Mouse (Mus musculus) kidney, postnatal 36 days (tissue): ENCODE results near the gene Rps15.

Source experiments
- DNase-seq, 2 experiments: peaks; one replicate each; pipeline ENCODE4 v3.0.0; 2021 to 2022; ENCODE audit warnings: mixed read lengths in 2 of 2

Gene Rps15

DNA sequence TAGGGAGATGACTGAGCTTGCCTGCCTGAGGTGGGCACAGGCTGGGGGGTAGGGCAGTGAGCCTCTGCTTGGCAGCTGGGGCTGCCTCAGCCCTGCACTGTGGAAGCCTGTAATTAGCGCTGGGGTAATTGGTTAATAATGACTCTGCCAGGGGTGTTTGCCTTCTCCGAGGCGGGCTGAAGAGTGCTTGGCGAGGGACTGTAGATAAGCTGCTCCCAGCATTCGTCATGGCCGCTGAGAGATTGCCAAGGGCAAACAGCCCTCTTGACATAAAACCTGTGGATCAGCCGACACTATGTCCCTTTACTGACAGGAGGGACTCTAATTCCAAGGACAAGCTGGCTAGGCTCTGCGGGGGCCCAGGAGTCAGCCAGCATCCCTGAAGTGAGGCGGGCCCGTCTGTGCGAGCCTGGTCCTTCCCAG lies 24.1 kb downstream of the Rps15 start:
- no peak for DNase-seq

DNA sequence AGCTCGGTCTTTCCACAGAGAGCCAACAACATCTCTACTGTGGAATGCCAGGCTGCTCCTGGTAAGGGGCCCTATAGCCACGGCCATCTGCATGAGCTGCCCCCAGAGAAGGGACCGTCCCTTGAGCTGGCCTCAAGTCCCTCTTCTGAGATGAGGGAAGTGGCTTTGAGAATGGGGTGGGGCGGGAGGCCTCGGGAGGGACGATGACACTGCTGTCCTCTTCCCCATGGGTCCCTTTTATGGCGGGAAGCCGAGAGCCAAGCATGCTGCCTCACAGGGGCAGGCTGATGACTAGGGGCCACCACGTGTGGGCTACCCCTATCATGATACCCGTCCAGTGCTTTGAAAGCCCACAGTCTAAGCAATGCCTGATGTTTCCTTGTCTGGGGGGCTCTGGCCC lies 24.8 kb downstream of the Rps15 start:
- no peak for DNase-seq

DNA sequence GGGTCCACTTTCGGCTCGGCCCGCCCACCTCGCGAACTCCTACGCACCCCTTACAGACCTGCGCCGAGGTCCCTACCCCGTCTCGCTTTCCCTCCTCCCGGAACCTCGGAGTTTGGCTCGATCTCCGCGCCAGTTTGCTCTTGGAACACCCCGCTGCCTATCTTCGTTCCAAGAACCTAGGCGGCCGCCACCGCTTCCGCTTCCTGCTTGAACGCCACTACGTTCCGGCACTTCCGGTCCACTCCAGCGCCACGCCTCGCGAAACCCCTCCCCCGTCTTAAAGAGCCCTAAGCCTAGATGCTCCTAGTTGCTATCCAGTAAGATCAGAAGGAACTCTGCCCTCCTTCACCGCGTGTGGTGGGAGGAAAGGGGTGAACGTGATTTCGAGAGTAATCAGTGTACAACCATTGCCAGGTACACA lies 28.1 kb downstream of the Rps15 start, which contains the start of gene 2310011J03Rik:
Gene 2310011J03Rik (minus strand): TSS at position 198 of the 421 bp plus-strand sequence.
- DNase-seq: peak; percentile 96 to 97

DNA sequence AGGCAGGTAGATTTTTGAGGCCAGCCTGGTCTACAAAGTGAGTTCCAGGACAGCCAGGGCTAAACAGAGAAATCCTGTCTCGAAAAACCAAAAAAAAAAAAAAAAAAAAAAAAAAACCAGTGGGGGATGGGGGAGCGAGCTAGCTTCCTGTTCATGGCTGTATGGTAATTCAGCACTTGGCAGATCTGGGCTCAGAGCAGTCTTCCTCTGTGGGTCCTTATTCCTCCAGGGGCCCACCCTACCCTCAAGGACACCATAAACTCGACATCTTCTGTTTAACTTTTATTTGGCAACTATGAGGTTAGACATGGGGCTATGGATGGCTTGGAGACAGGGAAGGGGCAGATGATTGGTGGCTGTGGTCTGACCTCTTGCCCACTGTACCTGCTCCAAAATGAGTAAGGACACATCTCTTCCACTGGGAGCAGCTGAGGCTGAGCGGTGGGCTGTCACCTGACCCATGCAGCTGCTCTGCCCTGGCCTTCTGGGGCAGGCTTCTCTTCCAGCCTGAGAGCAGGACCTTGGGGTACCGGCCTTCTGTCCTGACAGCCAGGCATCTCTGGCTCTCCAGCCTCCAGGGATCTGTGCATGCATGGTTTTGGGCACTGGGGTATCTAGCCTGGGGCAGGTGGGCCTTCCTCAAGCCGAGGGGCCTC lies 28.9 kb downstream of the Rps15 start:
- DNase-seq: no peak

DNA sequence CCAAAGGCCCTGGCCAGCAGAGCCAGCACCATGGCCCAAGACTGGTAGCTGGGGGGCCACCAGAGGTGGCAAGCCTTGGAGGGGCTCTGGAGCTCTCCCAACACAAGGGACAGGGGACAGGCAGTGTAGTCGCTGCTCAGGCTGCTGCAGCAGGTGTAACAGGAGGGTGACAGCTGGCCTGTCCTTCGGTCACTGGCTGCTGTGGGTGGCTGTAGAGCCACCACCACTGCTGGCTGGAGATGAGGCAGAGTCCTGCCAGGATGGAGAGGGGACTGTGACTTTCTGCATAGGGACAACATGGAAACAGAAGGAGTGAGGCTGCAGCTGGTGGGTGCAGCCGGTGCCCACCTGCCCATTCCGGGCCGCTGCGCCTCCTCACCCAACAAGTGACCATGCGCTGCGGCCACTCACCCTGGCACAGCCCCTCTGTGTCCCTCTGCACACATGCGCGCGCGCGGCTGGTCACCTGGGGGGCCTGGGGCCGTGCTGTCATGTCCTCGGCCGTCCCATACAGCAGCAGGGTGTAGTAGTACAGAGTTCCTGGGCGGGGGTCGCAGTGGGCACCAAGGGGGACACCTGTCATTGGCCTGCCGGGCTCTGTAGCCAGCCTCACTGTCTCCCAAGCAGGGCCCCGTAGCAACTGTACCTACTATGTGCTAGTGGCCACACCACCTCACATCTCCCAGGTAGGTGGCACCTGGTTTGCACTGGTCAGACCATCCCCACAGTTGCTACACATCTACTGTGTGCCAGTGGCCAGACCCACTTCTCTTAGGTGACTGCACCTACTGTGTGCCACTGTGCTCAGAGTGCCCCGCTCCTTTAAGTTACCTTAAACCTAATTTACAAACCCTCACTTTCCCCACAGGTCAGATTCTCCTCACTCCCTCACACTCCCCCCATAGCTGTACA lies 29.7 kb downstream of the Rps15 start:
- no peak for DNase-seq

DNA sequence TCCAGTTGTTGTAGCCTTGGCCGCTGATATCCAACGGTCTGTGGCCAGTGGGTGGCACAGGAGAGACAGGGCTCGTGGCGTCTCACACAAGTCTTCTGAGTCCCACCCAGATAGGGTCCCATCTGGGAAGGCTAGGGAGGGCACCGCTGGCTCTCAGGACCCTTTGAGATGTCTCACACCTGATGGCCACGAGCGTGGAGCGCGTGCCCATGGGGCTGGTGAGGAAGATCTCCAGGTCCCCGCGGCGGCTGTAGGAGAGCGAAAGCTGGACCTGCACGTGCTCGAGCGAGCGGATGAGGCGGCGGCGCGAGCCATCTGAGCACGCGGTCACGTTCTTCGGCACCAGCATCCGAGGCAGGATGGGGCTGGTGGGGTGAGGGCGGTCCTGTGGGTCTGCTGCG lies 30.6 kb downstream of the Rps15 start:
- peak in 1 of 2 experiments; percentile 54 for DNase-seq

DNA sequence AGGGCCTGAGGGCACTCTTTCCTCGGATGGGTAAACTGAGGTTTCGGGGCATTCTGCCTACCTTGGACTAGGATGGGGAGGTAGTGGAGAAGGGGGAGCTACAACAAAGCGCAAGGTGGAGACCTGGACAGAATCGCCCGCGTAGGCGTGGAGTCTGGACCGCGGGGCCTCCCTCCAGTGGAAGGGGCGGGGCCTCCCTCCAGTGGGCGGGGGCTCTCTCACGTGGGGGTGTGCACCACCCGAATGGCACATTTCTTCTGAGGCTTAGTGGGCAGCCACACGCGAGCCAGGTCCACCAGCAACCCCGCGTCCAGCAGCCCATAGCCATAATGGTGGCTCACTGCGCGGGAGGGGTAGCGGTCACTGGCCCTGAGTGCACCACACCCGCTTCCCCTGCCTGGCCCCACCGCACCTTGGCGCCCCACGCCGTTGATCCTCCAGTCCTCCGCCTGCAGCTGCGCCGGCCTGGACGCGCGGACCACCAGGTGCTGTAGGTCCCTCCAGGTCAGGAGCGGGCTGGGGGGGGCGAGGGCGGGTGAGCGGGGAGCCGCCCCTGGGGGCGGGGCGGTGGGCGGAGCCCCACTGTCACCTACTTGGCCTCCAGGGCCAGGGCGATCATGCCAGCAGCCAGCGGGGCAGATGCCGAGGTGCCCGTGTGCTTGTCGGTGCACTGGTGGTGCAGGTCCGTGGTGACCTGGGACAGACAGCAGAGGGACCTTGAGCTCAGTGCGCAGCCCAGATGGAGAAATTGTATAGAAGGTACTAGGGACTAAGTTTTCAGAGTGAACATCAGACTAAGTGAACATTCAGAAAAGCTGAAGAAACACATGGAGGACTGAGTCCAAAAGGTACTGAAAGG lies 31.2 kb downstream of the Rps15 start:
- peak; percentile 84 to 91 for DNase-seq

DNA sequence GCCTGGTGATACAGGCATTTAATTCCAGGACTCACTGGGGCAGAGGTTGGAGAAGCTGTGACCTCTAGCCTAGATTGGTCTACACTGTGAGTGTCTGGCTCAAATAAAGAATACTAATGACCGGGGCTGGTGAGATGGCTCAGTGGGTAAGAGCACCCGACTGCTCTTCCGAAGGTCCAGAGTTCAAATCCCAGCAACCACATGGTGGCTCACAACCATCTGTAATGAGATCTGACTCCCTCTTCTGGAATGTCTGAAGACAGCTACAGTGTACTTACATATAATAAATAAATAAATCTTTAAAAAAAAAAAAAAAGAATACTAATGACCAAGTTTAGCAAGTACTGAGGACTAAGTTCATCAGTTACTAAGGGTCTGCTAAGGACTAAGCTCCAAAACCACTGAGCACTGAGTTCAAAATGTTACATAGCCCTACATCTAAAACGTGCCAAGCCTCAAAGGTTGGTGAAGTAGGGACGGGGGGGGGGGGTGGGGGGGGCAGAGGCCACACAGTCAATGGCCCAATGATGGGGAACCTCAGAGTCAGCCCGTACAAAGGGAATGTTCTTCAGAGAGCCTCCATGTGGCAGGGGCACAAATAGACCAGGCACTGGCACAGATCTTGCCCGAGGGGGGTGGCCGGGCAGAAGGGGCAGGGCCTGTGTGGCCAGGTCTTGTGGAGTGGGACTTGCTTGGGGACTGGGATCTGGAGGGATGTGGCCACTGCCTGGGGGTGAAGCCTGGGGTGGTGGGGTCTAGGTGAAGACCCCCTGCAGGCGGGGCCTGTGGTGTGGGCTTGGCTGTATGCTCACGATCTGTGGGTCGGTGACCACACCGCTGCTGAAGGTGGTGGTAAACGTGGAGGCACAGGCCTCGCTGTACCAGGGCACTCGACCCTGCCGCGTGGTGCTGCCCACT lies 32.1 kb downstream of the Rps15 start:
- peak in 1 of 2 experiments; percentile 59 for DNase-seq

DNA sequence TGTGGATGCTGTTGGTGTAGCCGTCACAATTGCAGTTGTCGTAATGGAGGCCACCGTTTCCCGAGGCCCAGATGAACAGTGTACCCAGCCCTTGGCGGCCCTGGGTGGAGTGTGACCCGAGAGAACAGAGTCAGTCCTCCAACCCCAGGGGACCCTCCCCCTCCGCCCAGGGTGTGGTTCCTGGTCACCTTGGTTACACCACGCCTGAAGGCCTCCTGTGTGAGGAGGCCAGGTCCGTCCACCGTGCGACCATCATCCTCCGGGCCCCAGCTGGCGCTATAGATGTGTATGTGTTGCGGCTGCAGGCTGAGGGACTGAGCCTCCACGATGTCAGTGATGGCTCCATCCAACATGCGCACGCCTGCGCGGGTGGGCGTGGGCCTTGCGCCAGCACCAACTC lies 32.8 kb downstream of the Rps15 start:
- DNase-seq: no peak

DNA sequence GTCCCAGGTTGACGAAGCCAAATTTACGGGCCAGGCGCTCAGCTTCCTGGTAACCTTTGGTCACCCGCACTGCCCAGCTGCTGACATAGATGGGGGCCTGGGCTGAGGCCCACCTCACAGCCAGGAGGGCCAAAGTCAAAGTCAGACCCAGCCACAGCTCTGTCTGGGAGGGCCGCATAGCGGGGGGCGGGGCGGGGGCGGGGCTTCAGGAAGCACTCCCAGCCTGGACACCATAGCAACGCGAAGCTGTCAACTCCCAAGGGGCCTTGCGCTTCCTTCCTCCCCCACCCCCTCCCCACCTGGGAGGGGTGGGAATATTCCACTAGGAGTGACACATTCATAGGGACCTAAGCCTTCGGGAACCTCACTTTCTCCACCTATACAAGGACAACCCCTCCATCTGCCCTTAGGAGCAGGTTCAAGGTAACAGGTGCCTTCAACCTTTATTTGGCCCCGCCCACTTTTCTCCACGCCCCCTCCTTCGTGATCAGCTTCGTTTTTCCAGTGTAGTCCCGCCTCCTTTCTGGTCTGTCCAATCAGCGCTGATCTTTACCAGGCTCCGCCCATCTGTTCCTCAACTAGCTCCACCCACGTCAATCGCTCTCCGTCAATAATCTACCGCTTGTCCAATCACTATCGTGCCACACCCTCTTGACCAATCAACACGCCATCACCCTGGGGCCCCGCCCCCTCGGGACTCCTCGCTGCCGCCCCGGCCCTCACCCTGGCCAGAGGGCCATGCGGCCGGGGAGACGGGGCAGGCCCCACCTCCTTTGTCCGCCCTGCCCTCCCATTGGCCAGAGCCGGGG lies 37.2 kb downstream of the Rps15 start, which contains the start of the genes Pcsk4 and Reep6:
Gene Pcsk4 (minus strand): TSS at position 226 of the 809 bp plus-strand sequence.
Gene Reep6 (plus strand): TSS at position 681 of the 809 bp plus-strand sequence.
- DNase-seq: peak; percentile 98

DNA sequence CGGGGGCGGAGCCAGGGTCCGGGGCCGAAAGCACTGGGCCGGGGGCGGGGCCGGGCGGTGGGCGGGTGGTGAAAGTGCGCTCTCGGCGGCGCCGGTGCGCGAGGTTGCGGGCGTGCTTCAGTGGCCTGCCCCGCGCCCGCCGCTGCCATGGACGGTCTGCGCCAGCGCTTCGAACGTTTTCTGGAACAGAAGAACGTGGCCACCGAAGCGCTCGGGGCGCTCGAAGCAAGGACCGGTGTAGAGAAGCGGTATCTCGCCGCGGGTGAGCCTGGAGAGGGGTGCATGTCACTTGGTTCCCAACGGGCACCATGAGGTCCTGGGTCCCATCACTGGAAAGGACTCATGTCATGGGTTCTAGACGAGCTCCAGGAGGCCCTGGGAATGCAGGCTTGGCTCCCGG lies 37.8 kb downstream of the Rps15 start:
- DNase-seq: no peak

DNA sequence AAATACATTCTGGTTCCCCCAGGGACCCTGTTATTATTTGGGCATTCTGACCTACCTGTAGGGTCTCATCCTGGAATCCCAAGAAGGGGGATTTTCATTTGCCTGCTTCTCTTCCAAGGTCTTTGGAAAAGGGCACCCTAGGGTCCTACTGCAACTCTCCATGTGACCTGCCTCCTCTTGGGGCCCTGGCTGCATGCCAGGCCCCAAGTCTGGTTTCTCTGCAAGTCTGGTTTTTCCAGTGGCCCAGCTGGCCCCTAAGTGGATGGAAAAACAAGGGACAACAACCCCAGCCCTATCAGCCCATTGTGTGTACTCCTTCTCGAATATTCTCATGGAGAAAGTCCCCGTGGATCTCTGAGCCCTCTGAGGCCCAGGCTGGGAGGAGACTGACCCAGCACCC lies 38.6 kb downstream of the Rps15 start:
- no peak for DNase-seq

DNA sequence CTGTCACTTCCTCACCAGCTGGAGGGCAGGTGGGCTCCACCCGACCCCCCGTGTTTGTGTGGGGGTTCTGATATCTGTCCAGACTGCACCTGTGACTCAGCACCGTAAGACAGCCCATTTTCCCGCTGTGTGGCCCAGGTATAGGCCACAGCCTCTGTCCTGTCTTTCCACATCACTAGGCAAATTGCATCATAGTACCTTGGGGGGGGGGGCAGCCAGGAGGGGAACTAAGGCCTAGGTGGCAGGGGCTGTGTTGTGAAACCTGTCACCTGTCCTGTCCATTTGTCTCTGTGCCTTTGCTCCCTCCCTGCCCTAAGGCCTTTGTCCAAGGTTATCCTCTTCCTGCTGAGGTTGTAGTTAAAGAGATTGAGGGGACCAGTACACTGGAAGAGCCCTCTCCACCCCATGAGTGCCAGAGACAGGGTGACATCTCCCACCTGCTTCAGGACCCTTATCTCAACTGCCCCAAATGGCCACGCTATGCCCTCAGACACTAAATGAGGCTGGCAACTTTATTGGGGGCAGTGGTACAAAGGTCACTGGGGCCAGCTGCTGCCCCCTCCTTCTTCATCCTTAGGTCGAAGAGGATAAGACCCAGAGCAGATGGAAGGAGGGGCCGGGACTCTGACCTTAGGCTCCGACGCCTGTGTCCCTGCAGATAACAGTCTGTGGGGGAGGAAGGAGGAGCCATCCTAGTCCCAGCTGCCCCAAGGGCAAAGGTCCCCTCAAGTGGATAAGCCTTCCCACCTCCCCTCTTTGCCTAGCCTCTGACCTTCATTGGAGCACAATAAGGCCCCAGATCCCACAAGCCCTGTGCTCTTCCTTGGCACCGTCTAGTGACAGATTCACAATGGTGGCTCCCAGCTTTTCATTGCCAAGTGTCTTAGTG lies 39.6 kb downstream of the Rps15 start:
- DNase-seq: peak in 1 of 2 experiments; percentile 53

DNA sequence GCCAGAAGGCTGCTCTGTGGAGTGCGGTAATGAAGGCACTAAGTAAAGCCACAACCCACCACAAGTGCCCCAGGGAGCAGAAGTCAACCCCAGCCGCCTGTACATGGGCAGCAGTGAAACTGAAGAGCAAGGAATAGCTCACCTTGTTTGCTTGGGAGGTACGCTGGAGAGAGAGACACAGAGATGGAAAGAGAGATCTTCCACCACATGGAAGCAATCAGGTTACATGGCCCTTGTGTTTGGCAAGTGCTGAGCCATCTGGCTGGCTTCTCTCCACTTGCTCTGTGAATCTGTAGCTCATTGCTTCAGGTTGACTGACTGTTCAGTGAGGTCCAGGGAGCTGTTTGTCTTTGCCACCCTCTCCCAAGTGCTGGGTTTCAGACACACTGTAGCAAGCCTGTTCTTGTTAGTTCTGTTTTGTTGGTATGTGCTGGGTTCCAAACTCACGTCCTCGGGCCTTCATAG lies 40.3 kb downstream of the Rps15 start:
- no peak for DNase-seq

DNA sequence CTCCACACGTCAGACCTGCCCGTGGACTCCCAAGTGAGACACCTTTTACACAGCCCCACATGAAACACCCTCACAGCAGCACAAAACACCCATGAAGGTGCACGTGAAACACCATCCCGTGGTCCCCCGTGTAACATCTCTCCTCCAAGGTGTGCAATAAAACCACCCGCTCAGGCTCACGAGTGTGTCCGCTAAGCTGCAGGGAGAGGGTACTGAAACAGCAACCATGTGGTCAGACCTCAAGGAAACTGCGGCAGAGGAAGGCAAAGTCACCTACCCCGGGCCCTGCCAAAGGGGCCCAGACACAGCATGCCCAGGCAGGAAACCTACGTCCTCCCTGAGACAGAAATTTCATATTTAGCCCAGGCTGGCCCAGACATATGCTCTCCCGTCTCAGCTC lies 44.0 kb downstream of the Rps15 start:
- DNase-seq: no peak

DNA sequence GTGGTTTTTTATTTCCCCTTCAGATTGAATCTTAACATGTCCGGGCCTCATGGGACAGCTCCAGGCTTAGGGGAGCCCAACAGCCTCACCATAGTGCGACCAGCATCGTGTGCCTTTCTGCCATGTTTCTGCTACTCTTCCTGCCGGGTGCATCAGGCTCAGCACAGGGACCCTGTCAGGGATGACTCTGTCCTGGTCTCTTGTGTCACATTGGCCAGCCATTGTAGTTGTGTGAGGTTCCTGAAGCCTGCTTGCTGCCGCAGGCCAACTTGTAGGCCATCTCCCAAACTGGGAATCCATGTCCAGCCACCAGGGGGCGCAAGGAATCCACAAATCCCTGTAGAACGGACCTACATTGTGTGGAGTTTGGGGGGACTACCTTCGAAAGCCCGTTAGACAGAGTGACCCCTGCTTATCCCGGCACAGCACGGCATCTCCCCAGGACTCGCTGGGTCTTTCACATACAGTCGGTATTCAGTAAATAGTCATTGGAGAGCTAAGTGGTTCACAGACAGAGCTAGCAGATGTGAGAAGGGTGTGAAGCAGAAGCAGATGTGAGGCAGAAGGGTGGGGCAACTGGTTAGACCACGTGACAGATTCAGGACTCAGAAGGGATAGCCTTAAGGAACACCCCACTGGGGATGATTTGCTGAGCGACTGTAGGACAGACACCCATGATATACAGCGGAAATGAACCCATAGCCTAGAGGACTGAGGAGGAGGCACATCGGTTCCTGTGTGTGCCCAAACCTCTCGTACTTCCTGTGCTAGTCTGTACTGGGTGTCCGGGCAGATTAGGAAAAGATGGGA lies 47.9 kb downstream of the Rps15 start:
- peak; percentile 79 to 93 for DNase-seq

DNA sequence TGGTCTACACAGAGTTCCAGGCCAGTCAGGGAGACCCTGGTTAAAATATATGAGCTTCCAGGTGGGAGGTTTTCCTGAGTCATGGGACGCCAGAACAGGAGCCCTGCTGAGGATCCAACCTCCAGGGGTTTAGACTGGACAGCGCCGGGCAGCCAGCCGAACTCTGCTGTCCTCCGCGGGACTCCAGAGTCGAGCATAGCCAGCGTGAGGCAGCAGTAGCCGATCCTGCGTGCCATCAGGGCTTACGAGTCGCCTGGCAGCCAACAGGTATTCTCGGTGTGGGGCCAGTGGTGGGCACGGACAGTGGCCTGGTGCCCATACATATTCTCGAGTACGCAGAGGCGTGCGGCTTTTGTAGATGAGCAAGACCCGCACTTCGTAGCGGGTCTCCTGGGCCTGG lies 48.8 kb downstream of the Rps15 start:
- no peak for DNase-seq

DNA sequence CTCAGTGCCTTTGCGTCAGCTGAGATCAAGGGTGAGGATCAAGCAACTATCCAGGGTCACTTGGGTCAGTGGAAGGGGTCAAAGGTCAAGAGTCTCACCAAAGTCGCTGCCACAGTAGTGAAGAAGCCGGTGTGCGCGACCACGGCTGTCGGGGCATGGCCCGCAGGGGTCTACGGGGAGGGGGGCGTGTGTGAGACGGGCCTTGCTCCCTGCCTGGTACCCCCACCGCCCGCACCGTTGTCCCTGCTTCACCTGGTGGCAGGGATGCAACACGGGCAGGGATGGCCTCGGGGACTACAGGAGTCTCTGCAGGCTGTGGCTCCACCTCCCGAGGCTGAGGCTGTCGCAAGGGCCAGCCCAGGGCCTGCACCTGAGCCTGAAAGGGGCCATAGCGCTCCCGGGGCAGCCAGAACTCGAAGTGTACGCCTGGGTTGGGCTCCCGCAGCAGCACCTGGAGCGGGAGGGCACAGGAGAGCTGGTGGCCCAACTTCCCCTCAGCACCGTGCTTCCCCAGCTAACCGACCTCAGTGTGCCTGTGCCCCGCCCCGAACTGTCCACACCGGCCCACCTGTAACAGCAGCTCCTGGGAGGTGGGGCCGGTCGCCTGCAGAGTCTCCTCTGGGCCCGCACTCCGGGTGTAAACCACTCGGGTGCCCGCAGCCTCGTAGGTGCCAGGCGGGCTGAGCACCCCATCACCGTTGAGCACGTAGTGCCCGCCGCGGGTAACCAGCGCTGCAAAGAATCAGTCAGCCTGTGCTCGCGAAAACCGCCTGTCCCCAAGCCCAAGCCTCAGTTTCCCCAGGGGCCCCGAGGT lies 49.4 kb downstream of the Rps15 start:
- DNase-seq: no peak
